Mouse (Mus musculus) c-Kit-negative CD71-positive TER-119-positive erythroid progenitor cells, embryonic 14.5 days (primary cell): ENCODE measurements around the gene Hmcn2.
A peak's percentile ranks its signal among the peaks of the same experiment; 100 is the strongest.

Experiments used
- DNase-seq: peaks from one replicate; pipeline ENCODE4 v3.0.0-alpha.2; 2013; ENCODE audit warnings: low read depth, low spot score

The Hmcn2 gene

DNA sequence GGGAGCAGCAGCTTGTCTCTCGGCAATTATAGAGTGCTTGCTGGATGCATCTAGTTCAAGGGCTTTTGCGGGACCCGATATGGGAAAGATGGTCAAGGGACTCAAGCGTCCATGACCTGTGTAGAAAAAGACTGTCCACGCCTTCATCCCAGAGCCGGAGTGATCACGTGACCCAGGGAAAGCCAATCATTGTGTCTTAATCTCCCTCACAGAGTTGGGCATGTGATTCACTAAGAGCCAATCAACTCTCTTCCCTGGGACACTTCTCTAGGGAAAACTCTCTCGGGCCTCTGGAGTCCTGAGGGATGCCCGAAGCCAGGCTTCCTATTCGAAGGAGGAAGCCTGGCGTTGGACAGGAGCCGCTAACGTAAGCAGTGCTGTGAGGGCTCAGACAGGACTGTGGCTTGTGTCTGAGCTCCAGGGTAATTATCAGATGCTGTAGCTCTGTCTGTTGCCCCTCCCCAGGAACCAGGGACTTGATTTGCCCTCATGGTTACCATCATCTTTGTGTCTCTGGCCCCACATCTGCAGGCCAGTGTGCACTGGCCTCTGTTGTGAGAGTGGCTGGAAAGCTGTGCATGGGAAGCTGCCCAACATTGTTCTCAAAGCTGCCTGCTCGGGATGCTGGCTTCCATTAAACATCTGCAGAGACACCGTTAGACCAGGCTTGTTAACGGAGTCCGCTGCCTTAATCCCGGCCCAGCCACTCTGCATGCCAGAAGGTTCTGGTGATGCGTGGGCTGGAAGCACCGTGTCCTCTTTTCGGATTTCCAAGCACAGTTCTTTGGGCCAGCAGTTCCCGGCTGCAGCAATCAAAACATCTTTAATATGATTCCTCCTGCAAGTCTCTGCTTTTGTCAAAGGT is 9.2 kb upstream of the Hmcn2 start:
- no peak for DNase-seq

DNA sequence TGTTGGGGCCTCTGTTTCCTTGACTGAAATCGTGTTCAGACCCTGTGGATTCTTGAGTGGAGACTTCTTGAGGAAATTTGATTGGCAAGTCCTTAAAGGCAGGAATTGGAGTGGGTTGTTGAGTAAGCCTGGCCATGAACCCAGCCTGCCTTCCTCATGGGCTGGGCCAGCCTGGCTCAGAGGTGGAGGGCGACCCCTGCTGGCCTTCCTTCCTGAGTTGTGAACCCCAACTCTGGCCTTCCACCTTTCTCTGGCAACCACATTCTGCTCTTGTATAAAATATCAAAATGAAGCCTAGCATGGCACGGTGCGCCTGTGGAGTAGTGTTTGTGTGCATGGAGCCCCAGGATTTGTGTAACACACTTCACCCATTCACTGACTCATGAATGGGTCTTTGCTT is 8.5 kb upstream of the Hmcn2 start:
- DNase-seq = no peak

DNA sequence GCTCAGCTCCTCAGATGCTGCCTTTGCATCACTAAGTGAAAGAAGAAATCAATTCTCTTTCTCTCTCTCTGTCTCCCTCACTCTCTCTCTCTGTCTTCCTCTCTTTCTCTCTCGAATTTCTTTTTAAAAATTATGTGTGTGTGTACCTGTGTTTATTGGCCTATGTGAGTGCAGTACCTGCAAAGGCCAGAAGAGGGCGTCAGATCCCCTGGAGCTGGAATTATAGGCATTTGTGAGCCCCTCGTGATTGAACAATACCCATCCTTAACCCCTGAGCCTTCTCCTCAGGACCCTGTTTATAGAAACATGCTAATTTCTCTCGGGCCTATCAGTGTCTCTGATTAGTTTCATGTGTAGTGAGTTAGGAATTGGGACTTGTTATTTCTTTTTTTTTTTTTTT is 6.0 kb upstream of the Hmcn2 start:
- DNase-seq = no peak

DNA sequence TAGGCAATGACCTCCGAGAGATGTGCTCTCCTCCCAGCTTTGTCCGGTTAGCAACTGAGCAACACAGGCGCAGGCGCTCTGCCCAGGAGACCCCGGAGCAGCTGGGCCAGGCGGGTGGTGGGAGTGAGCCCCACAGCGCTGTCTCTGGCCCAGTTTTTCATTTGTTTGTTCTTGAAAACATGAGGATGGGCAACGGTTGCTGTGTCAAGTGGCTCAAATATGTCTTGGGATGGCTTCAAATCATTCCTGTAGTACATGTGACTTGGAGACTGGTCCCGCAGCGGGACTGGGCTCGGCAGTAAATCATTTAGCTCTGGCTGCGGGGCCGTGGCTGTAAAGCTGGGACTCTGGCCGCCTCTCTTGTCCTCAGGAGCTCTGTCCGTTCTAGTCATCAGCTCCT is 4.7 kb upstream of the Hmcn2 start:
- DNase-seq = no peak

DNA sequence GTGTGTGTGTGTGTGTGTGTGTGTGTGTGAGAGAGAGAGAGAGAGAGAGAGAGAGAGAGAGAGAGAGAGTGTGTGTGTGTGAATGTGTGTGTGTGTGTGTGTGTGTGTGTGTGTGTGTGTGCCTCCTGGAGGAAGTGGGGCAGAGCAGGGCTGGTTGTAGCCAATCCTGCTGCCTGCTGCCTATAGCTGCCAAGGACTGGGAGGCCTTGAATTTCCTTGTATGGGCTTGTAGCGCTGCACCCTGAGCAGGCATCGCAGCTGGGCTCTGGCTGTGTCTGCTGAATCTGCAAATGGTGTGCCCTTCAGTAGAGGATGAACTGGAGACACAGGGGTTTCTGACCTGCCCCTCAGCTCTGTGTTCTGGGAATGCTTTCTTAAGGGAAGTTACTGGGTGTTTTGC is 3.9 kb downstream of the Hmcn2 start:
- no peak for DNase-seq

DNA sequence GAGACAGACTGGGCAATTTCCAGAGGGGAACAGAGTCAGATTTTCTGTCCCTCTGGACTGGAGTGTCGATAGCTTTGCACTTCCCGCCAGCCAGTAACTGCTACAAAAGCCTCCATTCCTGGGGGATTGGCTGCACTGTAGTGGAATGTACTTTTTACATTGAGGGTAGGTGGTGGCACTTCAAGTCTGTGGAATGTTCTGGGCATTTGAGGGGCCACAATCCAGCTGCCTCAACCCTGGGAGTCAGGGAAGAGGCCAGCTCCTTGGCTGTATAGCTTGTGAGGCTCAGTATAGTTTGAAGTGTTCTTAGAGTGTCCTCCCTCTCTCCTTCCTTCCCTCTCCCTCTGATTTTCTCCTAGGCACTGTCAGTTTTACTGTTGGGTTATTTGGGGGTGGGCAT is 5.0 kb downstream of the Hmcn2 start:
- no peak for DNase-seq

DNA sequence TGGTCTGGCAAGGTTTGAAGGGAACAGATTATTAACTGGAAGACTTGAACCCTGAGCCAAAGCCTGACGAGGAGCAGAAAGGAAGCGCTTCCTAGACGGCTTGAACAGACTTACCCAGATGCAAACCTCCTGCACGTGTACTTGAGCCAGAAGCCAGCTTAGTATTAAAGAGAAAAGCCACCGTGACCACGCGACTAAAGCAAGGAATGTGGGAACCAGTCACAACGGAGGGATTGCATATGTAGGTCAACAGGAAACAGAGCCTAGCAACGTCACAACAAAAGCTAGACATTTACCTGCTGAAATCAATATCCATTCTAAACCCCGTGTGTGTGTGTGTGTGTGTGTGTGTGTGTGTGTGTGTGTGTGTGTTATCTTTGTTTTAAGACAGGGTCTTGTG is 13.0 kb downstream of the Hmcn2 start:
- DNase-seq = no peak

DNA sequence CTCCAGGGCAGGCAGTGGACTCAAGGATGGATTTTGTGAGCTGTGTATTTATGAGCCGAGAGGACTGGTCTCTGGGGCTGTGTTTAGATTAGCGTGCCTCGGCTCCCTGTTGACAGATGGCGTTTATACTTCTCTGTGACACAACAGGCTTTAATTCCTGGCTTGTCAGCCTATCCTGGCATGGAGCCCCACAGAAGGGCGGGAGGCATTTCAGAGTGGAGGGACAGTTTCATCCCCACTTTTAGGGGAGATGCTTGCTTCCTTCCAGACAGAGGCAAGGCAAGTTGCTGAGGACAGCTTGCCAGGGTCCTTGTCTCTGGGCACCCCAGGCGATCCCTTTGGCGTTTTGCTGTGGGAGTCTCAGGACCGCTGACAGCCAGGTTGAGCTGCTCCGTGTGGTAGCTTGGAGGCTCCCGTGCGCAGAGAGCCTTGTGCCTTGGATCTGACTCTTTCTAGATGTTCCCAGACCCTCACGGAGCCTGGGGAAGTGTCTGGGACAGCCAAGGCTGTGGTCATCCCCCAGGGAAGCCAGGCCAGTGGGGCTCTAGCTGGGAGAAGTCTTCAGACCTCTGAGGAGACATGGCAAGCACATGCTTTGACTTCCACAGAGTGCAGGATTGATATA is 23.6 kb downstream of the Hmcn2 start:
- DNase-seq = no peak

DNA sequence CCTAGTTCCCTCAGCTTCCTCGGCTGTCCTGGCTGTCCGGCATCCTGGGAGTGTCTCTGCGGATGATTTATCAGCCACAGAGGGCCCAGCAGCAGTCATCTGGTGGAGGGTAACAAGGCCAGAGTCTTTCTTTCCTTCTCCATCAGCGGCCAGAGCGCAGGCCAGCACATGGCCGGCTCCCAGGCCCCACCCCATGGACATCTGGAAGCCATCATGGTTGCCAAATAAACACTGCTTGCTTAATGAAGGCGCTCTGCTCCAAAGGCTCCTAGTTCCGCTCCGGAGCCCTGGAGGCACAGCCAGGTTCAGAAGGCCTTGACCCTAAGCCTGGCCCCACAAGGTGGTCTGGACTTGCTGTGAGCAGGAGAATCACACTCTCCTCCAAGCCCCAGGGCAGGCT is 25.6 kb downstream of the Hmcn2 start:
- DNase-seq = no peak

DNA sequence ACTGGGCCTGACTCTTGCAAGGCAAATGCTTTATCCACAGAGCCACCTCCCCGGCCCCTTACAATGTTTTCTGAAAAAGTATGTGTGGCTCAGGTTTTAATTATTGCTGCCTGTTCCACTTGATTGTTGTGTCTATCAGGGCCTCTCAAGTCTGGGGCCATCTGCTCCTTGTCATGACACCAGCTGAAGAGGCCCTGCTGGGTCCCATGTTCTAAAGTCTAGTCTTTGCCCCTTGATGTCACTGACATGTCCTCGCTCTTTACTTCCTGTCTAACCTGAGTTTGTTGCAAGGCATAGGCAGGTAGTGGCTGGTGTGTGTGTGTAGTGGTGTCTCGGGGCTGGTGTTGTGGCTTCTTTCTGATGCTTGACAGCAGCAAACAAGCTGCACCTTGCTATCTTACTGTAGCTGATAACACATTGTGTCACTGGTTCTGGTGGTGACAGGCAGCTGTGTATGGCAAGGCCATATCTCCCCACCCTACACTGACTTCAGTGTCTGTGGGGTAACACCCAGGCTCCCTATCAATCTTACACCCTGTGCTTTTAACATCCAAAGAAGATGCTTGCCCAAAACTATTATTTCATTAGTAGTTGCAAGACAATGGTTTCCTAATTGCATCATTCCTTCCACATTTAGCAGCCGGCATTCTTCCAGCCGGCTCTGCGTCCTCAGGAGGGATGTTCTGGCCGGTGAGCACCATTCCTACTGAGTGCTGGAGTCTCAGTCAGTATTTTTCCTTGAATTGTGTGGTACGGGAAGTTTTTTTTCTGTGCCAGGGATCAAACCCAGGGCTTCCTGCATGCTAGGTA is 27.7 kb downstream of the Hmcn2 start:
- DNase-seq = no peak

DNA sequence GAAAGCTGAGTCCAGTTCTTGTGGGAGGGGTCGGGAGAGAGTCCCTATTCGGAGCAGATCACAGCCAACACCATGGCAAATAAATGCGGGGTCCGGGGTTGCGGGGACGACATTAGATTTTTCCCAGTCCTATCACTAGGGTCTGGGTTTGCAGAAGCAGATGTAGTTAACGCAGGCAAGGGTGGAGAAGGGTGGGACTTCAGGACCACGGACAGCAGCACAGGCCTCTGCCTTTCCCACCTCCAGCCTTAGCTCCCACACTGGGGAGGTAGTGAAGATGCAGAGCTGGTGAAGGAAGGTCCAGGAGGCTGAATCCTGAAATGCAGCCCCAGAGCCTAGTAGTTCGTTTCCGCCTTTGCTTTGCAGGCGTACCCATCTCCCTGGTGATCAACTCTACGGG is 31.9 kb downstream of the Hmcn2 start:
- DNase-seq = no peak

DNA sequence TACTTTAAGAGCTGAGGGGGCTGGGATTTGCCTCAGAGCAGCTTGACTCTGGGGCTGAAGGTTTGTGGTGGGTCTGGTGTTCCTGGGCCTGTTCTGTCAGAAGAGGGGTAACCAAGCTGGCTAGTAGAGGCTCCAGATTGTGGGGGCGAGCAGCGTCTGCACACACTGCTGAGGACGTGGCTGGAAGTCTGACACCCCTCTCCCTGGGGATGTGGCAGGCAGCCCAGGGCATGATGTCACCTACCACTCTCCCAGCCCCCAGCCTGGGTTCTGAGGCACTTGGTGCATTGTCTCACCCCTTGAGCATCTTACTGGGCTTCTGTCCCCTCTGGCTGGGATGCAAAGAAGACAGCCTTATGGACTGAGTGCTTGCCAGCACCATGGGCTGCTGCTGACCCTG is 34.2 kb downstream of the Hmcn2 start:
- DNase-seq = no peak

DNA sequence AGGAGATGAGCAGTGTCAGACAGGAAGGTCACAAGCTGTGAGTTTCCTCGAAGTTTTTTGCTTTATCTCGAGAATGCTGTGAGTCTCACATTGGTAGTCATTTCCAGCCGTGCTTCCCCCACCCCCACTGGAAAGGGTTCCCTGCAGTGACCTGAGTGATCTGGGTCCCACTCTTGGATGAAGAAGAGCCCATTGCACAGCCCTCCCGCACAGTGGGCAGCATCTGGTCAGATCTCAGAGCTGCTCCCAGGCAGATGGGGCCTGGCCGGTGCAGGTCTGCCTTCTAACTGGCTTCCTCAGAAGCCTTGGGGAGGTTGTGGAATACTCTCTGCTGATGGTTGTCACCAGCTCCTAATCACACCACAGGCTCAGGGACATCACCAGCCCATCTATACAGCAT is 34.6 kb downstream of the Hmcn2 start:
- DNase-seq = no peak

DNA sequence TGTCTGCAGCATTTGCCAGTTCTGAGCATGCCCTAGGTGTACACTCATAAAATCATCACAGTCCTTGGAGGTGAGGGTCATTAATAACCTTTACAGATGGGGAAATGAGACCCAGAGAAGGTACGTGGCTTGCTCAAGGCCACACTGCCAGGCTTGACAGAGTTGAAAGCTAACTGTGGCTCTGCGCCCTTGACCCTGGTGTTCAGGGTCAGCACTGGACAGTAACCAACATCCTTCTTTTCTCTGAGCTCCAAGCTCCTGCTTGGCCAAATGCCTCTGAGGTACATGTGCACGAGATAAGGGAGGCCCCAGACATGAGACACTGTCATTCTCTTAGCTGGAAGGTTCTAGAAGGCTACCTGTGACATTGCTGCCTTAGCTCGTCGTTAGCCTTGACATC is 42.6 kb downstream of the Hmcn2 start:
- DNase-seq = no peak

DNA sequence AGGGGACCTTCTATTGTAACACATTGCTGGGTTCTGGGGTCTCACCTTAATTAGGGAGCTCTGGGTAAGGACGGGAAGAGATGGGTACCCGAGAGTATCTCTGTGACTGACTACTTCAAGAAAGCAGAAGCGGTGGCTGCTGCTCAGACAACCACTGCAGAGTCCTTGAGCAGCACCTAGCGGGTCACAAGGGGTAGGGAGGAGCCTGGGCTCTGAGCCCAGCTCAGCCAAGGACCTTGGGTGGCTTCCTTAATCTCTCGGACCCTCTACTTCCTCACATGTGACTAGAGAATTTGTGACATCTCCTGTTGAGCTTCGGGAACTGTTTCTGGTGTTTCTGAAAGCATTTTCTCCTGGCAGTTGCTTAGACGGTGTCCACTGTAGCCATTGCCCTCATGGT is 45.1 kb downstream of the Hmcn2 start:
- no peak for DNase-seq

DNA sequence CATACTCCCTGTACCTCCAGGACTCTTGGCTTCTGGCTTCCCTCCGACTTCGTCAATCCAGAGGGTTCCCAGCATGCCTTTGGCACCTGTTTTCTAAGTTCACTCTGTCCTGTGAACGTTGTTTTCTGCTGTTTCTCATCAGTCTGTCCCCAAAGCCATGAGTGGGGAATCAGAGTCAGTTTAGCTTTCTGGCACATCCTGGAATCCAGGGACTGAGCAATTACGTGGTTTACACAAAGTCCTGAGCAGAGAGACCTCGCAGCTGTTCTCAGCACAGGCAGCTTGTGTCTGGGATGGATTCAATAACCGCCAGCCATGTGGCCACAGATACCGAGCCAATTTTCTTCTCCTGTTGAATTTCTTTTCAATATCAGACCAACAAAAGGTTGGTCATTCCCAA is 53.0 kb downstream of the Hmcn2 start:
- no peak for DNase-seq

DNA sequence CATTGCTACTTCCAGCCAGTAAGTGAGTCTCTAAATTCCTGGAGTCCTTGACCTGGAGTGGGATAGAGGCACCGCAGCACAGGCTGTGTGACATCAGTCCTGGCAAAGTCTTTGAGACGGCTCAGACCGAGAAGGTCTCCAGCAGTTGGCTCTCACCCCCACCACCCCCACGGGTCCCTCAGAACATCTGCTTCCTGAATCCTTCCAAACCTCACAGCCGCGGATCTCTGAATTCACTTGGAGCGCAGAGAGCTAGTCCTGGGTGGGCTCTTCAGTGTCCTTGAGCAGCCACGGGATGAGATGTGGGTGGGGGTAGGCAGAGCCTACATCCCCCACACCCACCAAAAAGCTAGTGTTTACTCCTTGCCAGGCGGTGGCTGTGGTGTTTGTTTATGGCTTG is 57.2 kb downstream of the Hmcn2 start:
- no peak for DNase-seq

DNA sequence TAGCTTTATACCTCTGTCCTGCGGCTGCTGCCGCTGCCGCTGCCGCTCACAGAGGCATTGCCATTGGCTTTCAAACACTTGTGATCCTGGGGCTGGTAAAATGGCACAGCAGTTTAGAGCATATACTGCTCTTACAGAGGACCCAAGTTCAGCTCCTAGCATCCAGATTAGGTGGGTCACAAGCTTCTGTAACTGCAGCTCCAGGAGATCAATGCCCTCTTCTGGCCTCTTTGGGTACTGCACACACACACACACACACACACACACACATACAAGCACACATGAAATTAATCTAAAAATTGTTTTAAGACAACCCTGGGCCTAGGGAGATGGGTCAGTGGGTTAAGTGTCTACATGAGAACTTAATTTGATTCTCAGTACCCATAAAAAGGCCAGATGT is 58.0 kb downstream of the Hmcn2 start:
- DNase-seq = no peak

DNA sequence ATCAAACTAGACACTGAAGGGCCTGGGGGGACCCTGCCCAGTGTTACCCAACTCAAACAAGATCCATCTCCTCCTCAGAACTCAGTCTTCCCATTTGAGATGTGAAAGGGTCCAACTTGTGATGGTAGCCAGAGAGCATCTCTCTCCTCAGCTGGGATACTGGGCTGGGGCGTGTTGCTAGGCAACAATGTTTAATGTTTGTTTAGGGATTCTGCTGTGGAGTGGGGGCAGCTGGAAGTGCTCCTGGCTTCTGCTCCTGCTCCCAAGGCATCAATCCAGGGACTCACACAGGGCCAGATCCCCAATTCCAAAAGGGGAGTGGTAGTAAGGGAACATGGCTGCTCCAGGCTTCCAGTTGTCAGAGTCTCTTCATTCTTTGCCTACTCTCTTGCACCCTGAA is 60.2 kb downstream of the Hmcn2 start:
- no peak for DNase-seq

DNA sequence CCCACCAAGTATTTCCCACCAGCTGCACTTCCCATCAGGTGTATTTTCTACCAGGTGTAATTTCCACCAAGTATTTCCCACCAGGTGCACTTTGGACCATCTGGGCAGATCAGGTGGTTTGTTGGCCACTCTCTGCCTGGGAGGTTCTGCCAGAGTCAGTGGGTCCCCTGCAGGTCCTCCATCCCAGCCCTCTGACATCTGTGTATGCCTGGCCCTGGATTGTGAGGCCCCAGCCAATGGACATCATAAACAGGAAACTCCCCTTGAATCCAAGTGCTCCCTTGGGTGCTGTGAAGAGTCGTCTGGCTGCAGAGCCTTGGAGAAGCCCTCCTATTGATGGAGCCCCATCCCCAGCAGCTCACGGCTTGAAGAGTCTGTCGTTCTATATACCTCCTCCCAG is 61.8 kb downstream of the Hmcn2 start:
- no peak for DNase-seq

DNA sequence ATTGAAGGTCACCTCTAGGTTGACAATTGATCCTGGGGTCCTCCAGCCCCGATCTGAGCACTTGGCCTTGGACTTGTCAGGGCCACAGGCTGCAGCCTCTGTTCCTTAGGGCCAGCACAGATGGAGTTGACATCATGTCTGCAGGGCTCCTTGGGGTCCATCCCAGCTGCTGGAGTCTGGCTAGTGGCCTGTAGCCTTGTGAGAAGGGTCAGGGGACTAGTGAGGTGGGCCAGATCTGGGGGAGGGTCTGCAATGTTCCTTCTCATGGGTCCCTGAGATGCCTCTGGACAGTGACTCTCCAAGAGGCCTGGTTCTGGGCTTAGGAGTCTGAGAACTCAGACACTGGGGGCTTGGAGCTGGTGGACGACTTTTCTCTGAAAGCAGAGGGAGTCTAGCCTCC is 63.3 kb downstream of the Hmcn2 start:
- DNase-seq = no peak

DNA sequence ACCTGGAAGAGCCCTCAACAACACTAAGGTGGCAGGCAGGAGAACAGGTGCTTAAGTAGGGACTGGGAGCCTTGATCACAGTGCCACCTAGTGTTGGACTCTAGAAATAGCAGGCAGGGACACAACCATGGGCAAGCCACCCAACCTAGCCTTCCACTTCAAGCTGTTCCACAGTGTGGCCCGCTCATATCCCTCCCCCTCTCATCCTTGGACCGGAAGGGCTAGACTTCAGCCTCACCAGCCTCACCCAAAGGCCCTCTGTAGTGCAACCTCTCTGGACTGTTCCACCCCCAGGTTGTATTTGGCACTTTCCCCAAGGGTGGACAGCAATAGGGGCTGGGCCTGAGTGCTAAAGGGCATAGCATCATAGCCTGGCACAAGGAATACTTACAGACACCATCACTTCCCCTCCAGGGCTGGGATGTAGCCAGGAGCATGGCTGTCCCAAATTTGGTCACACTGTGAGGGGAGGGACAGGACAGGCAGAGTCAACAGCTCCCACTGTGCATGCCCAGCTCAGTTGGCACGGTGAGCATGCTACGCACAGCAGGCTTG is 67.2 kb downstream of the Hmcn2 start:
- peak; percentile 42 for DNase-seq
